In genomic region chr2:118546104-118546797, GRCm38 (mm10) we compare ENCODE assay signal across 8 mouse cellular contexts. TPM values are rescaled to one million over a fixed set of nuclear protein-coding genes. Genes with fewer than 3 reads are reported as not detected.
DNase-seq lines count a peak whose midpoint lies in the region; ATAC-seq lines count a peak whose summit lies in the region.

No protein-coding gene starts in this region.

- no peak for DNase-seq in lung, adult 18-20 months
- no peak for DNase-seq in layer of hippocampus, postnatal 25 days (ENCODE audit: extremely low spot score in 1 of 2, low spot score in 1 of 2)
- DNase-seq in c-Kit-positive CD71-positive TER-119-positive erythroid progenitor cells, embryonic 14.5 days (ENCODE audit: low spot score): no peak

- ATAC-seq in lung, embryonic 15.5 days (ENCODE audit: borderline replicate concordance, extremely low read depth, low FRiP score, low TSS enrichment): no peak
- ATAC-seq in embryonic facial prominence, embryonic 15.5 days (ENCODE audit: insufficient number of reproducible peaks, low FRiP score, low TSS enrichment, low read depth): no peak
- no peak for ATAC-seq in limb, embryonic 13.5 days (ENCODE audit: low FRiP score, low read depth)
- no peak for ATAC-seq in stomach, embryonic 14.5 days (ENCODE audit: insufficient number of reproducible peaks, insufficient read depth, low FRiP score, low read depth)
- ATAC-seq in cerebellum, adult (ENCODE audit: insufficient number of reproducible peaks, low FRiP score, low TSS enrichment): no peak

- no peaks in the 10 kb centered on the region for H3K27me3 ChIP-seq in lung, embryonic 15.5 days
- no peaks in the 10 kb centered on the region for H3K27me3 ChIP-seq in embryonic facial prominence, embryonic 15.5 days
- H3K27me3 ChIP-seq in limb, embryonic 13.5 days: no peaks in the 10 kb centered on the region
- no peaks in the 10 kb centered on the region for H3K27me3 ChIP-seq in stomach, embryonic 14.5 days (ENCODE audit: control insufficient read depth, insufficient read depth, low read length)

- no peaks in the 10 kb centered on the region for H3K36me3 ChIP-seq in lung, embryonic 15.5 days
- H3K36me3 ChIP-seq in embryonic facial prominence, embryonic 15.5 days: no peaks in the 10 kb centered on the region
- no peaks in the 10 kb centered on the region for H3K36me3 ChIP-seq in limb, embryonic 13.5 days
- no peaks in the 10 kb centered on the region for H3K36me3 ChIP-seq in stomach, embryonic 14.5 days (ENCODE audit: control insufficient read depth, insufficient read depth, low read length)

- peak overlapping the region; percentile 98 for H3K27ac ChIP-seq in lung, embryonic 15.5 days
- H3K27ac ChIP-seq in embryonic facial prominence, embryonic 15.5 days (replicated peaks): peak overlapping the region; percentile 97
- peak overlapping the region; percentile 97 for H3K27ac ChIP-seq in limb, embryonic 13.5 days
- H3K27ac ChIP-seq in stomach, embryonic 14.5 days (ENCODE audit: low read length): peak overlapping the region; percentile 99

- H3K4me1 ChIP-seq in lung, embryonic 15.5 days: peaks cover 82% of the 10 kb centered on the region
- H3K4me1 ChIP-seq in embryonic facial prominence, embryonic 15.5 days: peaks cover 83% of the 10 kb centered on the region
- H3K4me1 ChIP-seq in limb, embryonic 13.5 days: peaks cover 80% of the 10 kb centered on the region
- peaks cover 63% of the 10 kb centered on the region for H3K4me1 ChIP-seq in stomach, embryonic 14.5 days (ENCODE audit: control insufficient read depth, insufficient read depth, low read length)

- H3K4me3 ChIP-seq in lung, embryonic 15.5 days: peak overlapping the region; percentile 19
- H3K4me3 ChIP-seq in embryonic facial prominence, embryonic 15.5 days (replicated peaks): peak overlapping the region; percentile 90; the same call in 1 of the 2 replicates
- H3K4me3 ChIP-seq in limb, embryonic 13.5 days: peak overlapping the region; percentile 13
- H3K4me3 ChIP-seq in stomach, embryonic 14.5 days (ENCODE audit: low read depth, low read length): 0 out of 2 replicates have a peak overlapping the region, but pooled peaks have one; percentile 8

- H3K9ac ChIP-seq in lung, embryonic 15.5 days: peak overlapping the region; percentile 29
- no peak overlapping the region for H3K9ac ChIP-seq in embryonic facial prominence, embryonic 15.5 days
- peak overlapping the region; percentile 57 for H3K9ac ChIP-seq in limb, embryonic 13.5 days
- H3K9ac ChIP-seq in stomach, embryonic 14.5 days (replicated peaks; ENCODE audit: low read depth, low read length): peak overlapping the region; percentile 25

- H3K9me3 ChIP-seq in lung, embryonic 15.5 days: no peaks in the 10 kb centered on the region
- H3K9me3 ChIP-seq in embryonic facial prominence, embryonic 15.5 days (replicated peaks): no peaks in the 10 kb centered on the region
- no peaks in the 10 kb centered on the region for H3K9me3 ChIP-seq in limb, embryonic 13.5 days
- H3K9me3 ChIP-seq in stomach, embryonic 14.5 days (ENCODE audit: control insufficient read depth, low read depth, low read length): no peaks in the 10 kb centered on the region

- H3K4me2 ChIP-seq in lung, embryonic 15.5 days: peak overlapping the region; percentile 79
- H3K4me2 ChIP-seq in embryonic facial prominence, embryonic 15.5 days (replicated peaks): peak overlapping the region; percentile 89
- H3K4me2 ChIP-seq in limb, embryonic 13.5 days (replicated peaks): peak overlapping the region; percentile 95
- H3K4me2 ChIP-seq in stomach, embryonic 14.5 days (replicated peaks; ENCODE audit: low read depth, low read length): peak overlapping the region; percentile 95; the same call in 1 of the 2 replicates

- WGBS in lung, embryonic 15.5 days: 23% methylated on average over 5 of the region's 5 CpGs
- 26% methylated on average over 5 of the region's 5 CpGs for WGBS in embryonic facial prominence, embryonic 15.5 days
- 32% methylated on average over 5 of the region's 5 CpGs for WGBS in limb, embryonic 13.5 days
- WGBS in stomach, embryonic 14.5 days: 22% methylated on average over 5 of the region's 5 CpGs

RNA-seq across cellular contexts. Expression of gene Bmf, which starts 3.2 kb away (rescaled TPM):
- polyA plus RNA-seq in lung, embryonic 15.5 days (2015; fragmentation: Nextera tagmentation; extraction: Ambion mirVana): 5.5 and 8.5 TPM in 2 replicates
- polyA plus RNA-seq in embryonic facial prominence, embryonic 15.5 days (2015; fragmentation: Nextera tagmentation; extraction: Ambion mirVana): 5.1 and 6.7 TPM in 2 replicates
- polyA plus RNA-seq in limb, embryonic 13.5 days (2015; fragmentation: Nextera tagmentation; extraction: Ambion mirVana): 6.8 and 7.3 TPM in 2 replicates
- 7.7 and 8.2 TPM in 2 replicates for polyA plus RNA-seq in stomach, embryonic 14.5 days (2014; fragmentation: Nextera tagmentation; extraction: Ambion mirVana)
- total RNA-seq in layer of hippocampus, postnatal 25 days (2021): 1 to 10 TPM; 4.0 to 5.0 TPM

RNA-seq across cellular contexts. Expression of gene Bub1b, which starts 51.8 kb away (rescaled TPM):
- 114 and 115 TPM in 2 replicates for polyA plus RNA-seq in lung, embryonic 15.5 days (2015; fragmentation: Nextera tagmentation; extraction: Ambion mirVana)
- 58.3 and 60.6 TPM in 2 replicates for polyA plus RNA-seq in embryonic facial prominence, embryonic 15.5 days (2015; fragmentation: Nextera tagmentation; extraction: Ambion mirVana)
- 85.6 and 89.9 TPM in 2 replicates for polyA plus RNA-seq in limb, embryonic 13.5 days (2015; fragmentation: Nextera tagmentation; extraction: Ambion mirVana)
- polyA plus RNA-seq in stomach, embryonic 14.5 days (2014; fragmentation: Nextera tagmentation; extraction: Ambion mirVana): 80.4 and 81.2 TPM in 2 replicates
- total RNA-seq in layer of hippocampus, postnatal 25 days (2021): 1 to 10 TPM; 2.0 to 2.4 TPM

Comparison
In these comparisons a context has a peak if more than half of its experiments do, and no peak if none do; other contexts are left out.
1. H3K4me3 ChIP-seq: peak in every context shown above with its lines; median percentile 90 in embryonic facial prominence, embryonic 15.5 days; 19 in lung, embryonic 15.5 days; 13 in limb, embryonic 13.5 days; 8 in stomach, embryonic 14.5 days.